12 mouse cellular contexts compared by ENCODE assay signal in genomic region chr9:65010632-65011031, GRCm38 (mm10). TPM values are rescaled to one million over a fixed set of nuclear protein-coding genes. Genes with fewer than 3 reads are reported as not detected.
DNase-seq lines count a peak whose midpoint lies in the region; ATAC-seq and TF ChIP-seq lines count a peak whose summit lies in the region.
"Had no signal": no experiment of that assay in that cellular context is flagged by ENCODE, and none has a peak within 500 bp of the region (broad histone marks: within the 10 kb centered on the region; RNA-seq: fewer than 3 reads in every experiment).

No protein-coding gene starts in this region.

- no peak for TF ChIP-seq CTCF in CH12.LX (conservative IDR thresholded peaks at IDR 0.05 in 1 of 2, IDR thresholded peaks at IDR 0.05 in 1 of 2; ENCODE audit: low read depth in 2 of 2, low read length in 2 of 2)

- peak; percentile 90 for TF ChIP-seq EP300 in CH12.LX (IDR thresholded peaks at IDR 0.05; ENCODE audit: low read length)

- TF ChIP-seq POLR2A in CH12.LX (IDR thresholded peaks at IDR 0.05; ENCODE audit: low read depth, low read length): no peak; the same call in 1 of the 2 replicates

- dilution Hi-C loops in CH12.LX (cut with MboI; ENCODE audit: extremely low pct_ligation_motif_present, extremely low pct_unique_long_range_greater_than_20kb, low sequenced_read_pairs): no loop called here

- H3K4me3 ChIP-seq in neural tube, embryonic 13.5 days: no peak overlapping the region
- no peak overlapping the region for H3K4me3 ChIP-seq in CH12.LX (replicated peaks in 1 of 3; ENCODE audit: low read depth in 2 of 3, low read length in 2 of 3, poor library complexity in 1 of 3)
- H3K4me3 ChIP-seq: embryonic facial prominence, embryonic 13.5 days; midbrain, embryonic 15.5 days had no signal

- no peaks in the 10 kb centered on the region for H3K9me3 ChIP-seq in neural tube, embryonic 13.5 days
- no peaks in the 10 kb centered on the region for H3K9me3 ChIP-seq in CH12.LX (replicated peaks; ENCODE audit: low read length)
- H3K9me3 ChIP-seq: midbrain, embryonic 15.5 days had no signal

- H3K27ac ChIP-seq in neural tube, embryonic 13.5 days (replicated peaks): 0 out of 2 replicates have a peak overlapping the region, but pooled peaks have one; percentile 23
- H3K27ac ChIP-seq in CH12.LX (ENCODE audit: insufficient read depth, low read depth): 0 out of 2 replicates have a peak overlapping the region, but pooled peaks have one; percentile 46
- H3K27ac ChIP-seq: embryonic facial prominence, embryonic 13.5 days; liver, embryonic 14.5 days; midbrain, embryonic 15.5 days had no signal

- TF ChIP-seq RAD21 in CH12.LX (IDR thresholded peaks at IDR 0.05; ENCODE audit: low read depth, low read length): no peak; the same call in 1 of the 2 replicates

- no peak for DNase-seq in neural tube, embryonic 10.5 days (ENCODE audit: extremely low spot score, low spot score)
- DNase-seq in CH12.LX (ENCODE audit: extremely low read depth): peak; percentile 95
- peak; percentile 68 to 71 for DNase-seq in adrenal gland, postnatal 36 days
- peak; percentile 31 for DNase-seq in thymus, postnatal 25 days
- no peak for DNase-seq in cerebellum, postnatal 36 days
- no peak for DNase-seq in kidney, postnatal 36 days
- DNase-seq: forebrain, postnatal 0 days had no signal

- ATAC-seq in neural tube, embryonic 13.5 days (ENCODE audit: low read depth): no peak
- ATAC-seq in megakaryocyte, adult 5-6 weeks (ENCODE audit: poor library complexity, severe bottlenecking): no peak
- ATAC-seq: forebrain, postnatal 0 days; midbrain, embryonic 15.5 days had no signal

- in situ Hi-C loops in CH12.LX (cut with MboI; ENCODE audit: low pct_ligation_motif_present, low pct_unique_long_range_greater_than_20kb, low sequenced_read_pairs): no loop called here

- H3K4me1 ChIP-seq in neural tube, embryonic 13.5 days (replicated peaks): peaks cover 6% of the 10 kb centered on the region
- H3K4me1 ChIP-seq in CH12.LX (ENCODE audit: control insufficient read depth in 1 of 2, insufficient read depth in 2 of 2): peaks cover 6 to 24% of the 10 kb centered on the region in 2 experiments

- H3K9ac ChIP-seq in neural tube, embryonic 13.5 days: no peak overlapping the region
- H3K9ac ChIP-seq in CH12.LX (ENCODE audit: insufficient read depth, low read depth): no peak overlapping the region
- H3K9ac ChIP-seq: embryonic facial prominence, embryonic 13.5 days; forebrain, postnatal 0 days; liver, embryonic 14.5 days; midbrain, embryonic 15.5 days had no signal

- H3K79me2 ChIP-seq in CH12.LX (replicated peaks; ENCODE audit: control insufficient read depth, extremely low read depth, insufficient read depth, poor library complexity, severe bottlenecking): peaks cover 7% of the 10 kb centered on the region

- H3K4me2 ChIP-seq in neural tube, embryonic 13.5 days: no peak overlapping the region
- peak overlapping the region; percentile 51 for H3K4me2 ChIP-seq in CH12.LX (ENCODE audit: insufficient read depth, low read depth, poor library complexity, severe bottlenecking)
- H3K4me2 ChIP-seq: embryonic facial prominence, embryonic 13.5 days; midbrain, embryonic 15.5 days had no signal

- H3K27me3 ChIP-seq in neural tube, embryonic 13.5 days: no peaks in the 10 kb centered on the region
- H3K27me3 ChIP-seq in CH12.LX (replicated peaks): no peaks in the 10 kb centered on the region
- H3K27me3 ChIP-seq: embryonic facial prominence, embryonic 13.5 days; midbrain, embryonic 15.5 days had no signal

- WGBS in neural tube, embryonic 13.5 days: 83% methylated on average over 8 of the region's 8 CpGs

- H3K36me3 ChIP-seq in neural tube, embryonic 13.5 days: peaks cover 35% of the 10 kb centered on the region
- H3K36me3 ChIP-seq in CH12.LX (replicated peaks in 1 of 2; ENCODE audit: control insufficient read depth in 1 of 2, insufficient read depth in 1 of 2, low read length in 1 of 2): peaks cover 8 to 32% of the 10 kb centered on the region in 2 experiments

TF ChIP-seq in CH12.LX, 34 proteins besides CTCF, POLR2A, EP300 and RAD21 (continues in another document):
- TF ChIP-seq BHLHE40 (IDR thresholded peaks at IDR 0.05; ENCODE audit: low read depth, low read length) (0 out of 2 replicates have a peak, but pooled peaks have one; percentile 30), MXI1 (IDR thresholded peaks at IDR 0.05; ENCODE audit: low read depth, low read length) (peak; percentile 41; the same call in 1 of the 2 replicates), TBP (conservative IDR thresholded peaks at IDR 0.05; ENCODE audit: low read depth, low read length) (0 out of 2 replicates have a peak, but pooled peaks have one; percentile 49), ELF1 (IDR thresholded peaks at IDR 0.05; ENCODE audit: low read depth, low read length) (peak; percentile 52), ZNF384 (IDR thresholded peaks at IDR 0.05; ENCODE audit: low read depth, low read length) (no peak), IRF4 (IDR thresholded peaks at IDR 0.05; ENCODE audit: low read depth, low read length) (peak; percentile 85), MEF2A (IDR thresholded peaks at IDR 0.05; ENCODE audit: borderline replicate concordance, low read depth, low read length) (peak; percentile 75; the same call in 1 of the 2 replicates), PAX5 (IDR thresholded peaks at IDR 0.05; ENCODE audit: low read length) (no peak), MAFK (IDR thresholded peaks at IDR 0.05; ENCODE audit: insufficient replicate concordance, low read length) (no peak; the same call in 1 of the 2 replicates), E2F4 (IDR thresholded peaks at IDR 0.05; ENCODE audit: insufficient replicate concordance, low read depth, low read length) (no peak), KAT2A (IDR thresholded peaks at IDR 0.05; ENCODE audit: insufficient replicate concordance, low read length) (0 out of 2 replicates have a peak, but pooled peaks have one; percentile 28), USF1 (IDR thresholded peaks at IDR 0.05; ENCODE audit: low read depth, low read length) (no peak), UBTF (IDR thresholded peaks at IDR 0.05; ENCODE audit: low read depth, low read length) (no peak), NELFE (IDR thresholded peaks at IDR 0.05; ENCODE audit: low read depth, low read length) (0 out of 2 replicates have a peak, but pooled peaks have one; percentile 32), SMC3 (IDR thresholded peaks at IDR 0.05; ENCODE audit: low read depth, low read length) (no peak), ETS1 (conservative IDR thresholded peaks at IDR 0.05; ENCODE audit: low read depth, low read length) (peak; percentile 77), MAX (IDR thresholded peaks at IDR 0.05; ENCODE audit: low read length) (peak; percentile 64; the same call in 1 of the 2 replicates), NRF1 (IDR thresholded peaks at IDR 0.05; ENCODE audit: low read depth, low read length) (0 out of 2 replicates have a peak, but pooled peaks have one; percentile 35), ZKSCAN1 (IDR thresholded peaks at IDR 0.05; ENCODE audit: borderline replicate concordance, low read depth, low read length) (no peak), RCOR1 (conservative IDR thresholded peaks at IDR 0.05; ENCODE audit: low read depth, low read length) (peak; percentile 83; the same call in 1 of the 2 replicates), MYC (IDR thresholded peaks at IDR 0.05; ENCODE audit: low read depth, low read length) (peak; percentile 64; the same call in 1 of the 2 replicates), CHD2 (IDR thresholded peaks at IDR 0.05; ENCODE audit: low read length) (peak; percentile 25; the same call in 1 of the 2 replicates), USF2 (conservative IDR thresholded peaks at IDR 0.05; ENCODE audit: low read depth, low read length) (no peak), SIN3A (IDR thresholded peaks at IDR 0.05; ENCODE audit: low read length) (peak; percentile 77), CHD1 (IDR thresholded peaks at IDR 0.05; ENCODE audit: low read depth, low read length) (0 out of 2 replicates have a peak, but pooled peaks have one; percentile 38), TCF12 (IDR thresholded peaks at IDR 0.05; ENCODE audit: low read depth, low read length) (peak; percentile 57; the same call in 1 of the 2 replicates), JUN (IDR thresholded peaks at IDR 0.05; ENCODE audit: insufficient read depth, low read depth, low read length) (peak; percentile 97)

RNA-seq across cellular contexts. Expression of gene Hacd3, which starts 10.9 kb away (rescaled TPM):
- polyA plus RNA-seq in neural tube, embryonic 13.5 days (2015; fragmentation: Nextera tagmentation; extraction: Ambion mirVana): 203 and 214 TPM in 2 replicates
- total RNA-seq in CH12.LX (2012; rRNA removed) (30.4 and 36.5 TPM in 2 replicates), CH12.LX (2014; rRNA removed) (68.7 and 72.7 TPM in 2 replicates)
- polyA plus RNA-seq in CH12.LX (2012; ENCODE audit: insufficient read length, low read depth): 36.9 and 41.5 TPM in 2 replicates
- total RNA-seq in adrenal gland, postnatal 36 days (2021): 100 to 1,000 TPM; 251 to 350 TPM
- total RNA-seq in megakaryocyte, adult 5-6 weeks (2015): 10.6 and 12.9 TPM in 2 replicates
- 21.3 and 23.7 TPM in 2 replicates for total RNA-seq in megakaryocyte, adult 5-6 weeks (2017)

RNA-seq across cellular contexts. Expression of gene Dpp8, which starts 21.6 kb away (rescaled TPM):
- 37.4 and 39.3 TPM in 2 replicates for polyA plus RNA-seq in neural tube, embryonic 13.5 days (2015; fragmentation: Nextera tagmentation; extraction: Ambion mirVana)
- total RNA-seq in CH12.LX (2012; rRNA removed): 35.3 and 36.0 TPM in 2 replicates
- total RNA-seq in CH12.LX (2014; rRNA removed): 39.9 and 44.0 TPM in 2 replicates
- polyA plus RNA-seq in CH12.LX (2012; ENCODE audit: insufficient read length, low read depth): 41.8 and 53.2 TPM in 2 replicates
- 100 to 1,000 TPM in 1 of 2 experiments, 10 to 100 TPM in 1; 88.0 to 104 TPM for total RNA-seq in adrenal gland, postnatal 36 days (2021)
- total RNA-seq in megakaryocyte, adult 5-6 weeks (2015): 61.6 and 75.7 TPM in 2 replicates
- total RNA-seq in megakaryocyte, adult 5-6 weeks (2017): 93.8 and 113 TPM in 2 replicates

RNA-seq across cellular contexts. Expression of gene Ints14, which starts 49.9 kb away (rescaled TPM):
- polyA plus RNA-seq in neural tube, embryonic 13.5 days (2015; fragmentation: Nextera tagmentation; extraction: Ambion mirVana): 41.4 and 41.6 TPM in 2 replicates
- total RNA-seq in CH12.LX (2012; rRNA removed) (30.1 and 38.2 TPM in 2 replicates), CH12.LX (2014; rRNA removed) (51.9 and 52.9 TPM in 2 replicates)
- polyA plus RNA-seq in CH12.LX (2012; ENCODE audit: insufficient read length, low read depth): 55.8 and 58.2 TPM in 2 replicates
- 10 to 100 TPM; 24.9 to 30.3 TPM for total RNA-seq in adrenal gland, postnatal 36 days (2021)
- total RNA-seq in megakaryocyte, adult 5-6 weeks (2015): 21.5 and 25.4 TPM in 2 replicates
- total RNA-seq in megakaryocyte, adult 5-6 weeks (2017): 20.7 and 24.0 TPM in 2 replicates

RNA-seq across cellular contexts. Expression of gene Slc24a1, which starts 59.2 kb away (rescaled TPM):
- 0.04 and 0.10 TPM in 2 replicates for polyA plus RNA-seq in neural tube, embryonic 13.5 days (2015; fragmentation: Nextera tagmentation; extraction: Ambion mirVana)
- total RNA-seq in CH12.LX (2012; rRNA removed) (under 0.01 and 0.04 TPM in 2 replicates), CH12.LX (2014; rRNA removed) (not detected in 2 replicates)
- polyA plus RNA-seq in CH12.LX (2012; ENCODE audit: insufficient read length, low read depth): 0.05 and 0.11 TPM in 2 replicates
- total RNA-seq in adrenal gland, postnatal 36 days (2021): not detected
- total RNA-seq in megakaryocyte, adult 5-6 weeks (2015): not detected in 2 replicates
- total RNA-seq in megakaryocyte, adult 5-6 weeks (2017): not detected in 2 replicates
- polyA plus RNA-seq: embryonic facial prominence, embryonic 13.5 days had no signal

Comparison
In these comparisons a context has a peak if more than half of its experiments do, and no peak if none do; other contexts are left out.
1. DNase-seq: peak in CH12.LX (single experiment), adrenal gland, postnatal 36 days (2 of 2) and thymus, postnatal 25 days (single experiment); none in neural tube, embryonic 10.5 days (single experiment), cerebellum, postnatal 36 days (0 of 2) and kidney, postnatal 36 days (0 of 2).